Mouse (Mus musculus): ENCODE measurements around the gene Cand2.

DNA sequence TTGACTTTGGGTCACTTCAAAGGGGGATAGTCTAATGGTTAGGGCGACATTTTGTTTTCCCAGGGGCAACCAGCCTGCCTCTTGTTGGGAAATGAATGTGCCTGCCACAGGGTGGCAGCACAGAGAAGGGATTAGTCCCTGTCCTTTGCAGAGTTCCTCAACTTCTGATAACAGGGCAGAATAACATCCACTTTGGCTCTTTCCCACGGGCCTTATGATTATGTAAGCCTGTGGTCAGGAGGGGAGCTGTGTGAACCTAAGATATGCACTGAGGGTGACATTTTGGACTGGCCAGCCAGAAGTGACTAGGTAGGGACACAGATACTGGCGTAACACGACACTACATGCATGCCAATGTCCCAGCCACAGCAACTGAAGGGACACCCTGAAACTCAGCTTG is 39.8 kb downstream of the Cand2 start:
- TF ChIP-seq CTCF (IDR thresholded peaks at IDR 0.05; ENCODE audit: low read depth) (peak; percentile 90), EP300 (IDR thresholded peaks at IDR 0.05; ENCODE audit: low read depth) (peak; percentile 19; the same call in 1 of the 2 replicates)
